Mouse (Mus musculus): Measurements from ENCODE around the gene Sh3pxd2b.

The Sh3pxd2b gene

GRCm38 (mm10) chr11:32347607-32348432, at the start of gene Sh3pxd2b:
Gene Sh3pxd2b, plus strand, starts transcription at chr11:32347820.
- no peak for DNase-seq

GRCm38 (mm10) chr11:32297866-32298531, 49.6 kb upstream of the Sh3pxd2b start:
- DNase-seq = no peak

GRCm38 (mm10) chr11:32298532-32298918, 49.1 kb upstream of the Sh3pxd2b start:
- DNase-seq = no peak

GRCm38 (mm10) chr11:32299865-32300264, 47.8 kb upstream of the Sh3pxd2b start, which contains the start of gene Hbq1a:
Gene Hbq1a, plus strand, starts transcription at chr11:32300069.
- peak; percentile 57 for DNase-seq

- DNase-seq = no peak
Observed at GRCm38 (mm10) chr11:32300279-32301267, 47.0 kb upstream of the Sh3pxd2b start.

GRCm38 (mm10) chr11:32301506-32301905, 46.1 kb upstream of the Sh3pxd2b start:
- DNase-seq = no peak

GRCm38 (mm10) chr11:32302824-32303419, 44.7 kb upstream of the Sh3pxd2b start:
- peak; percentile 64 for DNase-seq

- no peak for DNase-seq
Observed at GRCm38 (mm10) chr11:32303455-32303854, 44.2 kb upstream of the Sh3pxd2b start.

- no peak for DNase-seq
Observed at GRCm38 (mm10) chr11:32307006-32307405, 40.6 kb upstream of the Sh3pxd2b start.

- no peak for DNase-seq
Observed at GRCm38 (mm10) chr11:32309446-32309845, 38.2 kb upstream of the Sh3pxd2b start.

- no peak for DNase-seq
Observed at GRCm38 (mm10) chr11:32309928-32310327, 37.7 kb upstream of the Sh3pxd2b start.

GRCm38 (mm10) chr11:32316009-32316408, 31.6 kb upstream of the Sh3pxd2b start:
- DNase-seq = no peak

- no peak for DNase-seq
Observed at GRCm38 (mm10) chr11:32320507-32321195, 27.0 kb upstream of the Sh3pxd2b start.

- peak; percentile 75 for DNase-seq
Observed at GRCm38 (mm10) chr11:32321196-32321565, 26.4 kb upstream of the Sh3pxd2b start.

- peak; percentile 78 for DNase-seq
Observed at GRCm38 (mm10) chr11:32324609-32325008, 23.0 kb upstream of the Sh3pxd2b start.

GRCm38 (mm10) chr11:32331075-32331474, 16.5 kb upstream of the Sh3pxd2b start:
- DNase-seq = no peak

- DNase-seq = no peak
Observed at GRCm38 (mm10) chr11:32331861-32332260, 15.8 kb upstream of the Sh3pxd2b start.

GRCm38 (mm10) chr11:32333235-32333634, 14.4 kb upstream of the Sh3pxd2b start:
- DNase-seq = no peak

GRCm38 (mm10) chr11:32336435-32336907, 11.1 kb upstream of the Sh3pxd2b start:
- no peak for DNase-seq

GRCm38 (mm10) chr11:32339131-32339531, 8.5 kb upstream of the Sh3pxd2b start:
- no peak for DNase-seq

All from layer of hippocampus, adult 9-11 months (tissue).